In the genomic region with DNA sequence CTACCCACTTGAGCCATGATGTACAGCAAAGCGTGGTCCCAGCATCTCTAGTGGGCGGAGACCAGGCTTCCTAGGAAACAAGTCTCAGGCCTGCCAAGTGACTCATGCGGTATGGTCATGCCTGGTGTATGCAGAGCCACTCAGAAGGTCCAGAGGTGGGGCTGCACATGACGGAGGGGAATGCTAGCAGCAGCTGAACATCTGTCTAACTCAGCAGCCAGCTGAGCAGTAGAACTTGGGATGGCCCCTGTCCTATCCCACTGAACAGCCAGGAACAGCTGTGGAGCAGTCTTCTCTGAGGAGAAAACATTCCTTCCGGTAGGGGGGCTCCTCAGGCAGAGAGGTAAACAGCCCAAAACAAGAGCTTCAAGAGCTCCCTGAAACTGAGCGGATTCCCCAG, we compare ENCODE assay signal across 10 mouse cellular contexts. TPM values are rescaled to one million over a fixed set of nuclear protein-coding genes. Genes with fewer than 3 reads are reported as not detected.
DNase-seq lines count a peak whose midpoint lies in the region.
"Had no signal": no experiment of that assay in that cellular context is flagged by ENCODE, and none has a peak within 500 bp of the region (broad histone marks: within the 10 kb centered on the region; RNA-seq: fewer than 3 reads in every experiment).

No protein-coding gene starts in this region.

- DNase-seq in kidney, postnatal 10 days, result peak; percentile 56
- DNase-seq in kidney, adult 9 months, result no peak
- DNase-seq in adrenal gland, adult 8-10 months, result peak; percentile 40
- peak; percentile 54 for DNase-seq in heart, adult 8-10 months (ENCODE audit: low spot score)
- DNase-seq in skeletal muscle tissue, adult 2 months (ENCODE audit: low read depth, low spot score), result peak; percentile 81
- no peak for DNase-seq in cerebellum, adult 9-11 months
- no peak for DNase-seq in right cerebral cortex, adult 2 months (ENCODE audit: low spot score in 2 of 2)
- DNase-seq in right cerebral cortex, postnatal 14 days, result no peak
- DNase-seq: kidney, postnatal 36 days; thymus, postnatal 36 days had no signal

RNA-seq across cellular contexts. Expression of a gene that starts 1.5 kb away (rescaled TPM):
- total RNA-seq in adrenal gland, adult 8-10 months (2022), result 10 to 100 TPM; 69.5 to 91.7 (median 75.3) TPM
- total RNA-seq in heart, adult 8-10 months (2022), result 1 to 10 TPM; 2.2 to 4.2 (median 2.9) TPM

RNA-seq across cellular contexts. Expression of a gene that starts 25.8 kb away (rescaled TPM):
- 10 to 100 TPM; 64.9 to 70.7 (median 69.0) TPM for total RNA-seq in adrenal gland, adult 8-10 months (2022)
- total RNA-seq in heart, adult 8-10 months (2022), result 10 to 100 TPM; 27.1 to 36.7 (median 34.4) TPM

Comparison
In these comparisons a context has a peak if more than half of its experiments do, and no peak if none do; other contexts are left out.
1. DNase-seq: peak in kidney, postnatal 10 days (single experiment), adrenal gland, adult 8-10 months (single experiment), heart, adult 8-10 months (single experiment) and skeletal muscle tissue, adult 2 months (single experiment); none in kidney, adult 9 months (single experiment), cerebellum, adult 9-11 months (single experiment), right cerebral cortex, adult 2 months (0 of 2) and right cerebral cortex, postnatal 14 days (single experiment).
2. RNA of a gene that starts 1.5 kb away (total RNA-seq): 69.5 to 91.7 TPM in adrenal gland, adult 8-10 months; 2.2 to 4.2 TPM in heart, adult 8-10 months; every median in the first group is over 10 times any median in the second.